Mouse (Mus musculus): ENCODE measurements around the gene Pros1. TPM values are rescaled to one million over a fixed set of nuclear protein-coding genes. Genes with fewer than 3 reads are reported as not detected.
A peak's percentile ranks its signal among the peaks of the same experiment; 100 is the strongest.

Pros1 gene
- 10 to 100 TPM; 29.9 to 35.4 TPM for total RNA-seq (2021)
- long read RNA-seq, experiment 1, transcript Pros1-201 (15 exons, 3,303 nt), result major isoform, 113 of 116 reads
- long read RNA-seq, experiment 1, partial matches to known transcripts, result 1 of 116 reads
- long read RNA-seq, experiment 1, other reads (novel, unspliced or antisense), result 2 of 116 reads
- long read RNA-seq, experiment 2, transcript Pros1-201 (15 exons, 3,303 nt), result major isoform, 87 of 95 reads
- long read RNA-seq, experiment 2, partial matches to known transcripts, result 5 of 95 reads
- long read RNA-seq, experiment 2, other reads (novel, unspliced or antisense), result 3 of 95 reads

DNA sequence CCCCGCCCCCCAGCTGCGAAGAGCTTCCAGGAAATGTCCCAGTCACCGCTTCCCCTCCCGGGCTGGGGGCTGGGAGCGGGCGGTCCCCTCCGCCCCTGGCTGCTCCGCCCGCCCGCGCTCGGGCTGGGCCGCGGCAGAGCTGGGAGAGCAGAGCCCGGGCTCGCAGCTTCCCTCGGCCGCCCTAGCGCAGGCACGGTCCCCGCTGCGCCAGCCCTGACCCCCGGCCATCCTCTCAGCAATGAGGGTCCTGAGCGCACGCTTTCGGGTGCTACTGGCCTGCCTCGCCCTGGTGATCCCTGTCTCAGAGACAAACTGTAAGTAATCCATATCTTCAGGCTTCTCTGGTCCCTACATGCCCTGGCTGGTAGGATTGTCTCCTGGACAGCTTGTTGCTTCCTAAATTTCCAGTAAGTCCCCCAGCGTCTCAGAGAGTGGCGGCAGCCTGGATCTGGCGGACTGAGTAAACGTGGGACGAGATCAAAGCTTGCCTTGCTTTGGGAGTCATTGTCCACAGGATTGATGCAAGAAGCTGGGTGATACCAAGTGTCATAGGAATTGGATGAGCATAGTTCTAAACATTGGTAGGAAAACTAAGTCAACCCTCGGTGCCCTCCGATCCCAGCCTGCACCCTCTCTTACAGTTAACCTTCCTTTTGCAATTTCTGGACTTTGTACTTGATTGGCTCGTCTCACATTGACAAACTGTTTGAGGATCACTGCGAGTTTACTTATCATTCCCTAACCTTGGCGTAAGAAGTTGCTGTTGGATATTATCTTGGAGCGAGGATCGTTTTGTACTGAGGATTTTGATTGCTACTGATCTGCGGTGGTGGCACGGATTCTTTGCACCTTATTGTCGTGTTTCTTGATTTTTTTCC lies at the start of gene Pros1:
Gene Pros1, plus strand, starts transcription at position 117 of the 878 bp plus-strand sequence.
- DNase-seq (ENCODE audit: low spot score in 2 of 2), result peak; percentile 64 to 73

DNA sequence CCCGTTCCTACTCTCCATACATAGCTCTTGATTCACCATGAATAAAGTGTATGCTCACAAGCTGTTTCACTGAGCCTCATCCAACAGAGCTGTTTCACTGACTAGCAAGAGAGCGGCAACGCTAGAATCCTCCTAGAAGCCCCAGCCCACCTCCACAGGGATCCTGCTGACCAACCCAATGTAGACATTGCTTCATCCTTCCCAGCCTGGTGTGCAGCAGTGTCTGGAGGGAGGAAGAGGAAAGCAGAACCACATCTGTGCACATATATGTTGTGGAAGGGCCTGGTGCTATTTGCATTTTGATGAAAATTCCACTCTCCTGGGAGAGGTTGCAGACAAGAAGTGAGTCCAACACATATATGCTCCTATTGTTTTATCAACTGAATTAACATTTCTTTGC lies 49.5 kb upstream of the Pros1 start:
- no peak for DNase-seq (ENCODE audit: low spot score in 2 of 2)

- DNase-seq (ENCODE audit: low spot score in 2 of 2), result no peak
Measured at GRCm38 (mm10) chr16:62807249-62807979, 46.7 kb upstream of the Pros1 start.

- no peak for DNase-seq (ENCODE audit: low spot score in 2 of 2)
Measured at GRCm38 (mm10) chr16:62810855-62811254, 43.3 kb upstream of the Pros1 start.

DNA sequence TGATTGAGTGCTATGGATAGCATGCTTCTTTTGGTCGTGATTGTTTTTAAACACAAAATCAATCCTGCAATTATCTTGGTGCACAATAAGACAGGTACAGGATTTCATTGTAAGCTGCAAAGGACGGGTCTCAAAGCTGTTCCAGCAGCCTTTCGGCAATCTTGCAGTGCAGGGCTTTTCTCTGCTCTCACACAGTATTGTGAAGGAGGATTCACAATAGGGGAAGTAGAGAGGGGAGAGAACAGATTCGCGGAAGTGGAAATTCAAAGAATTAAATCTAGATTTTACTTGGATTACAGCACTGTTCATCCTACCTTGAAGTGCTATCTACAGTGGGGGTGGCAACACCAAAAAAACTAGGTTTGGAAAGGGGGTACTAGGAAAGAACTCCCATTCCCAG lies 40.3 kb upstream of the Pros1 start:
- no peak for DNase-seq (ENCODE audit: low spot score in 2 of 2)

DNA sequence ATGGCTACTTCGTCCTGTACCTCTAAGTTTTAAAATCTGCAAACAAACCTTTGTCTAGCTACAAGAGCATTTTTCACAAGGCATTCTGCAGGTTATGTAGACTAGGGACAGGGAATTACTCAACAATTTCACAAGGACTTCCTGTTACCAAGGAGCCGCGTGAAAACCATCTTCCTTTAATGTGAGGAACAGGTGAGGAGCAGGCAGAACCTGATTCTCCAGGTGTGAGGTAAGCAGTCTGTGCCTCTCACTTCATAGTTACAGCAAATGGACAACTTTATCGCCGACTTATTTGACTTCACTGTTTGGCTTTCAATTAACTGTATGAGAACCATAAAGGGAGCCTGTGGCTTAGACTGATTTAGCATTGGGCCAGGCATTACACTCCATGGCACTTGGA lies 39.6 kb upstream of the Pros1 start, which contains the start of gene Stx19:
Gene Stx19, plus strand, starts transcription at position 186 of the 400 bp plus-strand sequence.
- no peak for DNase-seq (ENCODE audit: low spot score in 2 of 2)

DNA sequence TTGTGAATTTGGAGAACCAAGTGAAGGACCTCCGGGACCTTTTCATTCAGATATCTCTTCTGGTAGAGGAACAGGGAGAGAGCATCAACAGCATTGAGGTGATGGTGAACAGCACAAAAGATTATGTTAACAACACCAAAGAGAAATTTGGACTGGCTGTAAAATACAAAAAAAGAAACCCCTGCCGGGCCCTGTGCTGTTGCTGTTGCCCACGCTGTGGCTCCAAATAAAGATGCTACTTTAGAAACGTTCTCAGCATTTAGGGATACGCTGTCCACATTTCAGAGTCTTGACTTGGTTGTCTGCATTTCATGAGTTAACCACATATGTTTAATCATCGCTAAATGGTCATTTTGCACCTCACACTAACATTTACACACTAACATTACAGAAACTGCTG lies 31.6 kb upstream of the Pros1 start:
- no peak for DNase-seq (ENCODE audit: low spot score in 2 of 2)

DNA sequence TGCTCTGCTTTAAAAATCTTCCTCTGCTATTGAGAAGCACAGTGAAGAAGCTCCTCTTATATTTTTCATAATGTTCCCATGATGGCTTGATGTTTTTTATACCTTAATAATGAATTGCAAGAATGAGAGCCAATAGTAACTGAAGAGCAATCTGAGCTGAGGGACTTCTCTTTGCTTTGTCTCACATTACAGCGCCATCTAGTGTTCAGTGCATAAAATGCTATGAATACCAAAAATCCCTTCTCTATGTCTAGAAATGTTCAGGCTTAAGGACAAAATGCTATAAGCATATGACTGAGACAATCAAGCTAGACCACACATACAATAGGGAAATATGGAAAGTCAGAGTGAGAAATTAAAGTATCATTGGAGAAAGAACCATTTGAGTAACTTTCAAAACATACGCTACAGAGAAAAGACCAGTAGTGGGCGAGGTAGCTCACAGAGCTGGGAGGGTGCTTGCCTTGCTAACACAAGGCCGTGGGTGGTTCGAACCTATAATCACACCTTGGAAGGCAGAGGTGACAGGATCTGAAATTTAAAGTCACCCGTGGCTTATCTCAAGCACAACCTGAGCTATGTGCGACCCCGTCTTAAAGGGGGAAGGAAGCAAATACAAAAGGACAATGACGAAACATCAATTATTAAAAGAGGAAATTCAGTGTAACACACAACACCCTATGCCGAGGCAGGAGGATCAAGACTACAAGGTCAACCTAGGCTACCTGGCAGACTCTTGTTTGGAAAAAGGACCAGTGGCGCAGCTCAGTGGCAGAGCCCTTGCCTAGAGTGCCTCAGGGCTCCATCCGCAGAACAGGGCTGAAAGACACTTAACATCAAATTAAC lies 27.7 kb upstream of the Pros1 start:
- no peak for DNase-seq (ENCODE audit: low spot score in 2 of 2)

DNA sequence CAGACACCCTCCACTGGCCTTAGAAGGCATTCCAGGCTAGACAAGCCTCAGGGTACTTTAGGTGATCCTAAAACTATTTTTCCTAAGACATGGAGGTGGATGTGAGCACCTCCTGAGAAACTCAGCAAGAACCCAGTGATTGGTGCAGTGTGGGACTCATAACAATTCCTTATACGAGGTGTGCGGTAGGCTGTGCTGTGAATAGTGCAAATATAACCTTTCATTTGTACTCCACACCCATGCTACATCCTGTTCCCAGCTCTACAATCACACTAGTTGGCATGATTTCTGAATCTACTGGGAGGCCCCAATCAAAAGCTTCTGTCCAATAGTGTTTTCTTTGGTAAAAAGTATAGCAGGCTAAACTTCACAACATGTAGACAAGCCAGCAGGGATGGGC lies 22.1 kb upstream of the Pros1 start:
- no peak for DNase-seq (ENCODE audit: low spot score in 2 of 2)

- peak in 1 of 2 experiments; percentile 16 for DNase-seq (ENCODE audit: low spot score in 2 of 2)
Measured at GRCm38 (mm10) chr16:62832481-62832880, 21.6 kb upstream of the Pros1 start.

DNA sequence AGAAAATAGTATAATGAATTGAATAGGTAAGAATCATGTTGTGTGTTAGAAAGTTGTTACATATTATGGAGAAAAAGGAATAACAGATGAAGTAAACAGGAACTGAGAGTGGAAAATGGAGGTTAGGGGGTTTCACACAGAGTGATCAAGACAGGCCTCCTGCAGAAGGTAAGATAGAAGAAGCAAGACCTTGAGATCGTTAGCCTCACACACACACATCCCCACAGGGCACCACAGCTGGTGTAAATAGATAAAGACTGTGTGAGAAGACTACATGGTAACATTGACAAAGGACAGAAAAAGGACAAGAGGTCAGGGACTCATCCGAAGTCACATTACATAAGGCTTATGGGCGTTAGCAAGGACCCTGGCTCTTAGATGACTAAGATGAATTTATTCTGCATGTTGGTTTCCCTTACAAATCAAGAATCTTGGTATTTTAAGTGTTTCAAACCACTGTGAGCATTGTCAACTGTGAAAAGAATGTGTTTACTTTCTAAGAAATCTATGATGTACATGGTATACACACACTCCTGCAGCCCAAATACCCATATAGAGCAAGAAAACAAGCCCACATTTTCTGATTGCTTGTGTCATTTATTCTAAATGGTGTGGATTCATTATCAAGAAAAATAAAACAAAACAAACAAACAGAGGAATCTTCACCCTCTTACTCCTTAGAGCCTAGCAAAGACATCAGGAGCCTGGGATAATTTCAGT lies 19.9 kb upstream of the Pros1 start:
- no peak for DNase-seq (ENCODE audit: low spot score in 2 of 2)

GRCm38 (mm10) chr16:62845341-62845740 lies 8.8 kb upstream of the Pros1 start:
- DNase-seq (ENCODE audit: low spot score in 2 of 2), result no peak

DNA sequence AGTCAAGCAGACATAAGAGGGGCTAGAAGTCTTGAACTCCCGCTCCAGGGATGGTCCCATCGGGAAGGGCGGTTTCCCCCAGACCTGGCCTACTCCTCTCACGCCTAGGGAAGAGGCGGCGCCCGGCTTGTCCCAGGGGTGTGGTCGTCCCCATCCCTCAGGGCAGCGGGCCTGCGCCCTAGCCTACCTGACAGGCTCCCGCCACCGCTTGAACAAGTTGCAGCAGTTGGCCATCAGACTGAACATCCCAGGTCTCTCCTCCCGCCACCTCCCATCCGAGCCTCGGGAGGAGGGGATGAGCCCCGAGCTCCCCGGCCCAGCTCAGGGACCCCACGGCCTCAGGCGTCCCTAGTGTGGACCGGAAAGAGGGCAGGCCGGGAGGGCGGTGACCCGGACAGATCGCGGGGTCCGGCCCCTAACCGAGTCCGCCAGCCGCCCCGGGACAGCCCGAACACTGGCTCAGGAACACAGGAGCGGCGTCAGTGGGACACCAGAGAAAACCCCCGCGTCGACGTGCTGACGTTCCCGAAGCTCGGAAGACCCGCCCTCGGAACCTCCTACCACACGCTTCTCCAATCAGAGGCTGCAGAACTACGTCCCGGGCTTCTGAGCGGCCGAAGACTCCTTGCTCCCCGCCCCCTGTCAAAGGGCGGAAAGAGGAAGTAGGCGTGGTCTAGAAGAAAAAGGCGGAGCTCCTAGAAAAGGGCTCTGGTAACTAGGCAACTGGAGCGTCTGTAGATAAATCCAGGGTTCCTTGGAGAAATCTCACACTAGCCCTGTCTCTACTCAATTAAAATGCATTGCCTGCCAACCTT lies 7.4 kb upstream of the Pros1 start, which contains the start of gene Arl13b:
Gene Arl13b, minus strand, starts transcription at position 543 of the 815 bp plus-strand sequence.
- peak; percentile 72 to 89 for DNase-seq (ENCODE audit: low spot score in 2 of 2)

DNA sequence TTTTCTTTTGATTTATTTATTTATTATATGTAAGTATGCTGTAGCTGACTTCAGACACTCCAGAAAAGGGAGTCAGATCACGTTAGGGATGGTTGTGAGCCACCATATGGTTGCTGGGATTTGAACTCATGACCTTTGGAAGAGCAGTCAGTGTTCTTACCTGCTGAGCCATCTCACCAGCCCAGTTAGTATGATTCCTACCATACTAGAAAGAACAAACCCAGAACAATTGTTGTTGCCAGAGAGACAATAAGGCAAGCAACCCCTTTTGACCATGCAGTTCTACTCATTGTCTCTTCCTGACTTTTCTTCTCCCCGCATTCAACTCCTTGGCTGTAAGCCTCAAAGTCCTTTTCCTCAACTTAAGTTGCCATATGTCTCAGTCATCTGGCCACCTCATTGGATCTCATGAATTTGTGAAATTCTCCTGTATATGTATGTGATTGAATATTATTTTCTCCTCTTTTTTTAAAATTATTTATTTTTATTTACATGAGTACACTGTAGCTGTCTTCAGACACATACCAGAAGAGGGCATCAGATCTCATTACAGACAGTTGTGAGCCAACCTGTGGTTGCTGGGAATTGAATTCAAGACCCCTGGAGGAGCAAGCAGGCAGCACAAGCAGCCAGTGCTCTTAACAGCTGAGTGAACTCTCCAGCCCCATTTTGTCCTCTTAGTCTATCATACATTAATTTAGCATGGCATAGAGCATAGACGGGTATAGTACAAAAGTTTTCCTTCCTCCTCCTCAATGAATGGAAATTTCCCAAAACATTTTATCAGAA lies 1.4 kb upstream of the Pros1 start:
- no peak for DNase-seq (ENCODE audit: low spot score in 2 of 2)

DNA sequence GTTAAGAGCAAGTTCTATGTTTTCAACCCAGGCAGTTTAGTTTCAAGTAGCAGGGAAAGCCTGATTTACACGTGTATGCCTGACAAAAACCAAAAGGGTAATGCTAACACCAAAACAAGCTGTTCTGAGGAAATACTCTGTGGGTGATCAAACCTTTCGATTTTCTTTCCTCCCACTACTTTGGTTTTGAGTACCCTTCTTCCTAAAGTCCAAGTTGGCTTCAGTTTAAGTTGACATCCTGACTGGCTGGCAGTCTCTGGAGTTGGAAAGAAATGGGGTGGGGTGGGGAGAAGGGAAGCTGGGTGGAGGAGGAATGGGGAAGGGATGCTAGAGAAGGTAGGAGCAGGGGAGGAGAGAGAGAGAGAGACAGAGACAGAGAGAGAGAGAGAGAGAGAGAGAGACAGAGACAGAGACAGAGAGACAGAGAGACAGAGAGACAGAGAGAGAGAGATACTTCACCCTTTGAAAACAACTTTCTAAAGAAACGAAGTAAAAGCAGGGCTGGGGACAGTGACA lies 438 bp upstream of the Pros1 start:
- no peak for DNase-seq (ENCODE audit: low spot score in 2 of 2)

DNA sequence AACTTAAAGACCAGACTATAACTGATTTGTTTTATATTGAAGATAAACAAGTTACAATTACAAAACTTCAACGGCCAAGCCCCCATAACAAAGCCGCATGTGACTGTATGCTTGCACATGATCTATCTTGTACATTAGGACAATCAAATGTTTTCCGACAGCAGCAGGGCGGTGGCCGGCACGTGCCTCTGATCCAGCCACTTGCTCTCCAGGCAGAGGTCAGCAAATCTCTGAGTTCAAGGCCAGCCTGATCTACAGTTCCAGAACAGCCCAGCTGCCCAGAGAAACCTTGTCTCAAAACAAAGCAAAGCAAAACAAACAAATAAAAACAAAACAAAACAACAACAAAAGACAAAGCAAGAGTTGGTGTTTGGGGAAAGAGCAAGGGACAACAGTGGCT lies 1.3 kb downstream of the Pros1 start:
- DNase-seq (ENCODE audit: low spot score in 2 of 2), result no peak

GRCm38 (mm10) chr16:62856273-62856672 lies 2.2 kb downstream of the Pros1 start:
- no peak for DNase-seq (ENCODE audit: low spot score in 2 of 2)

DNA sequence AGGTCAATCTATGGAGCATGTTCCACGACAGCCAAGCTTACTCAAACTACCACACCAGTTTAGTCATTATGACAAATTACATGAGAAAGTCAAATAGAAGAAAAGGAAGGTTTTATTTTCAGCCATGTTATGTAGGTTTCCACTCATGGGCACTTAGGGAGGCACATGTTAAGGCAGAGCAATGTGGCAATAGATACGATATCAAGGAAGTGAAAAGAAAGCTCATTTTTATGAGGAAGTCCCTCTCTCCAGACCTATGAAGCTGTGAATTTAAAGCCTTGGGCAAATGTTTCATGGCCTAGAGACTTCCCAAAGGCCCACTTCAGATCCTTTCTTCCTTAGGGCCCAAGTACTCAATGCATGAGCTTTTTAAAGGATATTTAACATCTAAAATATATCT lies 3.4 kb downstream of the Pros1 start:
- no peak for DNase-seq (ENCODE audit: low spot score in 2 of 2)
